ENCODE assay signal across 18 mouse cellular contexts in the genomic region with DNA sequence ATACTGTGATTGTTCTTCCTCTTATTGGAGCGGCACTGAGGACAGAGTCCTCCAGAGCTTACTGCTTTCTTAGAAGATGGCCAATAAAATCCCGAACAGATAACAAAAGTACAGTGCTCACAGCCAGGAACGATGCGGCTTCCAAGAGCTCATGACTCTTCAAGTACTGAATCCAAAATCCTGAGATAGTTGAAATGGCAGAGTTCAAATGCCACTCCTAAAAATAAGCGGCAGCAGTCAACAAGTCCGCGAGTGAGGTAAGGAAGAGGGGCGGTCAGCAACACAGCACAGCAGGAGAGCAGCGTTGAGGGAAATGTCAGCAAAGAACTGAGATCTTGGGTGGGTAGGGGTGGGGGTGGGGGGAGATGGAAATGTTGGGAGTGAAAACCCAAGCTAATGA. TPM values are rescaled to one million over a fixed set of nuclear protein-coding genes. Genes with fewer than 3 reads are reported as not detected.
DNase-seq lines count a peak whose midpoint lies in the region; ATAC-seq lines count a peak whose summit lies in the region.
"Had no signal": no experiment of that assay in that cellular context is flagged by ENCODE, and none has a peak within 500 bp of the region (broad histone marks: within the 10 kb centered on the region; RNA-seq: fewer than 3 reads in every experiment).

No protein-coding gene starts in this region.

- intact Hi-C loops in gastrocnemius, postnatal 36 days (cut with DNase I): no loop called here
- intact Hi-C loops in heart, postnatal 25 days (cut with DNase I): no loop called here

- no peaks in the 10 kb centered on the region for H3K9me3 ChIP-seq in heart, embryonic 12.5 days (replicated peaks)
- H3K9me3 ChIP-seq: forebrain, embryonic 12.5 days; limb, embryonic 12.5 days; liver, embryonic 13.5 days; midbrain, embryonic 10.5 days; neural tube, embryonic 12.5 days had no signal

- no peaks in the 10 kb centered on the region for H3K36me3 ChIP-seq in heart, embryonic 12.5 days
- H3K36me3 ChIP-seq: forebrain, embryonic 12.5 days; limb, embryonic 12.5 days; liver, embryonic 13.5 days; midbrain, embryonic 10.5 days; neural tube, embryonic 12.5 days had no signal

- WGBS in heart, embryonic 12.5 days: 39% methylated on average over 9 of the region's 9 CpGs

- H3K27ac ChIP-seq in heart, embryonic 12.5 days (ENCODE audit: poor library complexity, severe bottlenecking): no peak overlapping the region
- H3K27ac ChIP-seq: forebrain, embryonic 12.5 days; limb, embryonic 12.5 days; liver, embryonic 13.5 days; midbrain, embryonic 10.5 days; neural tube, embryonic 12.5 days had no signal

- H3K4me1 ChIP-seq in heart, embryonic 12.5 days (replicated peaks): peaks cover 22% of the 10 kb centered on the region
- H3K4me1 ChIP-seq: limb, embryonic 12.5 days; liver, embryonic 13.5 days; midbrain, embryonic 10.5 days; neural tube, embryonic 12.5 days had no signal

- peak overlapping the region; percentile 28 for H3K4me2 ChIP-seq in heart, embryonic 12.5 days
- H3K4me2 ChIP-seq: forebrain, embryonic 12.5 days; limb, embryonic 12.5 days; liver, embryonic 13.5 days; neural tube, embryonic 12.5 days had no signal

- H3K9ac ChIP-seq in heart, embryonic 12.5 days: no peak overlapping the region
- H3K9ac ChIP-seq: forebrain, embryonic 12.5 days; limb, embryonic 12.5 days; liver, embryonic 13.5 days; neural tube, embryonic 12.5 days had no signal

- no peak for ATAC-seq in heart, embryonic 12.5 days (ENCODE audit: insufficient number of reproducible peaks, low FRiP score)

- H3K4me3 ChIP-seq in heart, embryonic 12.5 days: no peak overlapping the region
- H3K4me3 ChIP-seq: forebrain, embryonic 12.5 days; limb, embryonic 12.5 days; liver, embryonic 13.5 days; midbrain, embryonic 10.5 days; neural tube, embryonic 12.5 days had no signal

- peak; percentile 21 to 30 for DNase-seq in gastrocnemius, adult 8-10 months (ENCODE audit: low spot score in 2 of 2)
- no peak for DNase-seq in gastrocnemius, postnatal 36 days
- peak; percentile 48 for DNase-seq in gastrocnemius, postnatal 25 days
- peak; percentile 10 for DNase-seq in heart, postnatal 25 days (ENCODE audit: low spot score)
- DNase-seq in ovary, adult 18-20 months (ENCODE audit: low spot score): no peak
- no peak for DNase-seq in cerebellum, postnatal 25 days
- DNase-seq in layer of hippocampus, postnatal 25 days (ENCODE audit: extremely low spot score in 1 of 2, low spot score in 1 of 2): no peak
- DNase-seq: adrenal gland, adult 2 months; cerebellum, postnatal 14 days; liver, embryonic 13.5 days; right cerebral cortex, postnatal 25 days; thymus, postnatal 14 days had no signal

- H3K27me3 ChIP-seq in heart, embryonic 12.5 days (replicated peaks): no peaks in the 10 kb centered on the region
- H3K27me3 ChIP-seq: CH12.LX; forebrain, embryonic 12.5 days; limb, embryonic 12.5 days; liver, embryonic 13.5 days; neural tube, embryonic 12.5 days had no signal

RNA-seq across cellular contexts. Expression of a gene that starts 32.2 kb away (rescaled TPM):
- total RNA-seq in gastrocnemius, adult 8-10 months (2022): 10 to 100 TPM in 3 of 4 experiments, 1 to 10 TPM in 1; 8.5 to 12.6 (median 10.5) TPM
- 10 to 100 TPM in 1 of 2 experiments, 1 to 10 TPM in 1; 9.2 to 10.4 TPM for total RNA-seq in gastrocnemius, postnatal 36 days (2021)
- 10 to 100 TPM in 1 of 2 experiments, 1 to 10 TPM in 1; 9.4 to 10.9 TPM for total RNA-seq in gastrocnemius, postnatal 25 days (2021)
- 11.2 and 12.5 TPM in 2 replicates for polyA plus RNA-seq in heart, embryonic 12.5 days (2016; fragmentation: Nextera tagmentation; extraction: Ambion mirVana)
- 10 to 100 TPM; 20.3 to 21.2 TPM for total RNA-seq in heart, postnatal 25 days (2021)
- total RNA-seq in layer of hippocampus, postnatal 25 days (2021): 10 to 100 TPM; 37.3 to 45.0 TPM
- total RNA-seq: CH12.LX had no signal

Comparison
In these comparisons a context has a peak if more than half of its experiments do, and no peak if none do; other contexts are left out.
1. DNase-seq: peak in gastrocnemius, adult 8-10 months (2 of 2), gastrocnemius, postnatal 25 days (single experiment) and heart, postnatal 25 days (single experiment); none in gastrocnemius, postnatal 36 days (0 of 2), ovary, adult 18-20 months (single experiment), cerebellum, postnatal 25 days (0 of 2) and layer of hippocampus, postnatal 25 days (0 of 2).